Mouse (Mus musculus): ENCODE data around the gene Atn1. TPM values are rescaled to one million over a fixed set of nuclear protein-coding genes. Genes with fewer than 3 reads are reported as not detected.

The Atn1 gene
- polyA plus RNA-seq, 1 experiment from 2014 or later: 15.2 TPM

DNA sequence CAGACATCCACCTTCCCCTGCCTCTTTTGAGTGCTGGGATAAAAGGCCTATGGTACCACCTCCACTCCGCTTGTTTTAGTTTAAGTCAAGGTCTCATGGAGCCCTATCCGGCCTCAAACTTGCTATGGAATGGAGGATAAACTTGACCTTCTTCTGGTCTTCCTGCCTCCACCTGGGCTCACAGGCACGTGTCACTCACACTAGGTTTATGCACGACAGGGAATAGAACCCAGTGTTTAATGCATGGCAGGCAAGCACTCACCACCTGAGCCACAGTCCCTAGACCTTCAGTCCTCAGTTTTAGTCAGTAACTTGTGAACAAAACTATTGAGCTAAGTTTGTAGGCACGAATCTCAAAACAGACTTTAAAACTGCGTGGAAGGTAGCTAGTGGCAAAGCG is 25.3 kb downstream of the Atn1 start:
- no peaks in the 10 kb centered on the region for H3K27me3 ChIP-seq (replicated peaks; ENCODE audit: low read depth, poor library complexity, severe bottlenecking)
- no peak for DNase-seq (ENCODE audit: low spot score)
- WGBS: 83% methylated on average over 7 of the region's 7 CpGs

DNA sequence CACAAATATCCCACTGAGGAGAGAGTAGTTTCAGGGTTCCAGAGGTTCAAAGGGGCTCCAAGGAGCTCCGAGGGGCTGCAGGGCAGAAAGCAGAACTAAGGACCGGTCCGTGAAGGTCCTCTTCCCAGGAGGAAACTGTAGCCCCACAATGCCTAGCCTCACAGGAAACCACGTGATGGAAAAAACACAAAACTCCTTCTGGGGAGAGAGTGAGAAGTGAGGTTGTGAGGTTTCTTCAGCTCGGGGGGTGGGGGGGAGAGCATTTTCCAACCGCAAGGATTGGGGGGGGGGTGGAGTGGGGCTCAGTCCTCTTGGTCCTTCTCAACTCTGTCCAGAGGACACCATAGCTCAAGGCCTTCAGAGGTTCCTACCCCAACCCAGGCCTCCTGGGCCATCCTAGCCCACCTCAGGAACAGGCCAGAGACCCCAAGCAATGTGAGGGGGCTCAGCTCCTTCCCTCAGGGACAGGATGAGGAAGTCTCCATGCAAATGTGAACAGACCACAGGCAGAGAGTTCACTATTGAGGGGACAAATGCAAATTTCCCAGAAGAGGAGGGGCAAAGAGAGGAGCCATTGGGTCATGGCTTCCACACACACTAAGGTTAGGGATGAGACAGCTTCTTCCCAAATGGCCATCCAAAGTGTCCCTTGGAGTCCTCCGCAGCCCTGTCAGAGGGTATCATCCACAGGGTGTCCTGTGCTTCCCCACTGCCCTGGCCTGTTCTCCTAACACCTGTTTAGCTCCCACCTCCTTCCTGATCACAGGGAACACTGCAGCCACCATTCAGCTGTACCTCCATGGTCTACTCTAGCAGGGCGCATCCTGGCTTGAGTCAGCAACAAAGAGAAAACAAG is 26.2 kb downstream of the Atn1 start:
- 86% methylated on average over 8 of the region's 8 CpGs for WGBS
- Histone ChIP-seq H3K9me3 (no peaks in the 10 kb centered on the region), H3K4me1 (peaks cover 17% of the 10 kb centered on the region), H3K27me3 (replicated peaks; ENCODE audit: low read depth, poor library complexity, severe bottlenecking) (no peaks in the 10 kb centered on the region), H3K36me3 (replicated peaks) (no peaks in the 10 kb centered on the region), H3K4me3 (no peak overlapping the region), H3K27ac (replicated peaks) (no peak overlapping the region)
- no peak for DNase-seq (ENCODE audit: low spot score)

More for the DNA sequence above, 25.3 kb downstream of the Atn1 start:
- H3K27ac ChIP-seq (replicated peaks): no peak overlapping the region
- no peaks in the 10 kb centered on the region for H3K9me3 ChIP-seq
- H3K4me3 ChIP-seq: no peak overlapping the region
- H3K4me1 ChIP-seq: peaks cover 17% of the 10 kb centered on the region
- no peaks in the 10 kb centered on the region for H3K36me3 ChIP-seq (replicated peaks)

- no peak for DNase-seq (ENCODE audit: low spot score)
- 88% methylated on average over 10 of the region's 10 CpGs for WGBS
- Histone ChIP-seq H3K36me3 (replicated peaks) (no peaks in the 10 kb centered on the region), H3K4me3 (no peak overlapping the region), H3K27ac (replicated peaks) (no peak overlapping the region), H3K4me1 (peaks cover 17% of the 10 kb centered on the region), H3K9me3 (no peaks in the 10 kb centered on the region), H3K27me3 (replicated peaks; ENCODE audit: low read depth, poor library complexity, severe bottlenecking) (no peaks in the 10 kb centered on the region)
These were observed 27.7 kb downstream of the Atn1 start for GRCm38 (mm10) chr6:124728621-124729020.

- H3K27ac ChIP-seq (replicated peaks): no peak overlapping the region
- H3K4me3 ChIP-seq: no peak overlapping the region
- WGBS: 89% methylated on average over 10 of the region's 10 CpGs
- H3K36me3 ChIP-seq (replicated peaks): no peaks in the 10 kb centered on the region
- DNase-seq (ENCODE audit: low spot score): no peak
- no peaks in the 10 kb centered on the region for H3K27me3 ChIP-seq (replicated peaks; ENCODE audit: low read depth, poor library complexity, severe bottlenecking)
- peaks cover 20% of the 10 kb centered on the region for H3K4me1 ChIP-seq
- no peaks in the 10 kb centered on the region for H3K9me3 ChIP-seq
These were observed 31.9 kb downstream of the Atn1 start for GRCm38 (mm10) chr6:124724472-124724871.

DNA sequence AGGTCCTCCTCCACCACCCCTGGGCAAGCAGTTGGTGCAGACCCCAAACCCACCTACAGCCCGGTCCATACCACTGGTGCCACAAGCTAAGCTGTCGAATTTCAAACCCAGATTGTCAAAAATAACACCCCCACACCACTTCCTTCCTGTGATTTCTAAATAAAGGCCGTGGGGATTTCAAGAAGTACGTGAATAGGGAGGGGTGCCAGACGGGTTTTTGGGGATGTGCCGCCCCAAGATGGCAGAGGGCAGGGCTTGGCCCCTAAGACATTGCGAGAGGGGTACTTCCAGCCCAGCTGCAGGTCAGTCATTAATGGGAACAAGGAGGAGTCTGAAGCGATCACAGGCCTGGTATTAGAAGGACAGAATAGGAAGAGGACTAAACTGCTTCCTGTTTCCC is 32.8 kb downstream of the Atn1 start:
- Histone ChIP-seq H3K4me3 (no peak overlapping the region), H3K27ac (replicated peaks) (no peak overlapping the region), H3K9me3 (no peaks in the 10 kb centered on the region), H3K4me1 (peaks cover 30% of the 10 kb centered on the region), H3K36me3 (replicated peaks) (no peaks in the 10 kb centered on the region), H3K27me3 (replicated peaks; ENCODE audit: low read depth, poor library complexity, severe bottlenecking) (no peaks in the 10 kb centered on the region)
- WGBS: 81% methylated on average over 8 of the region's 8 CpGs
- no peak for DNase-seq (ENCODE audit: low spot score)

GRCm38 (mm10) chr6:124722876-124723473 is 33.3 kb downstream of the Atn1 start:
- Histone ChIP-seq H3K36me3 (replicated peaks) (peaks cover 2% of the 10 kb centered on the region), H3K4me3 (no peak overlapping the region), H3K27me3 (replicated peaks; ENCODE audit: low read depth, poor library complexity, severe bottlenecking) (no peaks in the 10 kb centered on the region), H3K4me1 (peaks cover 33% of the 10 kb centered on the region), H3K9me3 (no peaks in the 10 kb centered on the region), H3K27ac (replicated peaks) (no peak overlapping the region)
- WGBS: 85% methylated on average over 6 of the region's 6 CpGs
- no peak for DNase-seq (ENCODE audit: low spot score)

DNA sequence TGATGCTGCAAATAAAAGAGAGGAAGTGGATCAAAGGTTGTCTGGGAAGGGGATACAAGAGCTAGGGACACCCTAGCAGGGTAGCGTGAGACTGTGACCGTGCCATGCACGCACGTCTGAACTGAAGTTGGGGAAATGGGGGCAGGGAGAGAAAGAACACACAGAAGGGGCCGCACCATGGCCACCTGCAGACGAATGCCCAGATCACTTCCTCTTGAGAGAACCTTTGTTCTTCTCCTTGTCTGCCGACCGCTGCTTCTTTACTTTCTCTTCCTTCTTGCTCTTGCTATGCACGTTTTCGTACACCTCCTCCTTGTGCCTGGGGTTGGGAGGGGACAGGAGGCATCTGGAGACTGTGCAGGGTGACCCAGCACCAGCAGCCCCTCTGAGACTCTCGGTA is 35.4 kb downstream of the Atn1 start:
- 73% methylated on average over 11 of the region's 11 CpGs for WGBS
- peak overlapping the region; percentile 57; the same call in 1 of the 2 replicates for H3K27ac ChIP-seq (replicated peaks)

DNA sequence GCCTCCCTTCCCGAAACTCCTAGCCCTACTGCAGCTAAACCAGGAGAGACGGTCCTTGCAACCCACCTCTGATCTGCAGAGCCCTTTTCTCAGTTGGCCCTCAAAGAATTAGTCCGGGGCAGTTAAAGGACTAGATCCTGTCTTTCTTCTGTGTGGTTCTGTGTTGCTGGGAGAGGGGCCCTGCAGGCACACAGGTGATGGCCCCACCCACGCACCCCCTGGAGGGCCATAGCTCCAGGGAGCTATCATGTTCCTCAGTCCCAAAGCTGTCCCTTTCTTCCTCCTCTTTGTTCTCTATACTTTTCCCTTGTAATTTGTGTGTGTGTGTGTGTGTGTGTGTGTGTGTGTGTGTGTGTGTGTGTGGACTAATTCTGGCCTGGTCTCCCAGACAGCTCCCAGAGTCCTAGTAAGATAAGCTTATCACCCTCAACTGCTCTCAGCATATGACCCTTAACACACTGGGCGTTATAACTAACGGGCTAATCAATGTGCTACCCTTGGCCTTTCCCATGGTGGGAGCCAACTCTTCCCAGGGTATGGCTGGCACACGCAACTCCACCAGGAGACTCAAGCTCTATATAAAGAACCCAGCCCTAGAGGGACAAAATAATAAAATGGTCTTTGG is 36.9 kb downstream of the Atn1 start:
- Histone ChIP-seq H3K27ac (replicated peaks) (peak overlapping the region; percentile 82), H3K4me3 (peak overlapping the region; percentile 51)

More for the DNA sequence above, 35.4 kb downstream of the Atn1 start:
- H3K9me3 ChIP-seq: no peaks in the 10 kb centered on the region
- H3K4me1 ChIP-seq: peaks cover 30% of the 10 kb centered on the region
- no peaks in the 10 kb centered on the region for H3K27me3 ChIP-seq (replicated peaks; ENCODE audit: low read depth, poor library complexity, severe bottlenecking)
- H3K4me3 ChIP-seq: no peak overlapping the region
- peaks cover 23% of the 10 kb centered on the region for H3K36me3 ChIP-seq (replicated peaks)
- no peak for DNase-seq (ENCODE audit: low spot score)

GRCm38 (mm10) chr6:124718703-124719102 is 37.6 kb downstream of the Atn1 start:
- peaks cover 45% of the 10 kb centered on the region for H3K36me3 ChIP-seq (replicated peaks)
- no peaks in the 10 kb centered on the region for H3K9me3 ChIP-seq
- DNase-seq (ENCODE audit: low spot score): peak; percentile 71
- H3K27me3 ChIP-seq (replicated peaks; ENCODE audit: low read depth, poor library complexity, severe bottlenecking): no peaks in the 10 kb centered on the region
- H3K27ac ChIP-seq (replicated peaks): peak overlapping the region; percentile 82
- peaks cover 36% of the 10 kb centered on the region for H3K4me1 ChIP-seq
- WGBS: 45% methylated on average over 16 of the region's 16 CpGs
- peak overlapping the region; percentile 51 for H3K4me3 ChIP-seq

More for the DNA sequence above, 36.9 kb downstream of the Atn1 start:
- WGBS: 66% methylated on average over 7 of the region's 7 CpGs
- Histone ChIP-seq H3K9me3 (no peaks in the 10 kb centered on the region), H3K36me3 (replicated peaks) (peaks cover 37% of the 10 kb centered on the region), H3K4me1 (peaks cover 30% of the 10 kb centered on the region), H3K27me3 (replicated peaks; ENCODE audit: low read depth, poor library complexity, severe bottlenecking) (no peaks in the 10 kb centered on the region)
- no peak for DNase-seq (ENCODE audit: low spot score)

- peaks cover 44% of the 10 kb centered on the region for H3K4me1 ChIP-seq
- peak overlapping the region; percentile 82 for H3K27ac ChIP-seq (replicated peaks)
- no peak for DNase-seq (ENCODE audit: low spot score)
- peaks cover 49% of the 10 kb centered on the region for H3K36me3 ChIP-seq (replicated peaks)
- H3K9me3 ChIP-seq: no peaks in the 10 kb centered on the region
- peak overlapping the region; percentile 51 for H3K4me3 ChIP-seq
- H3K27me3 ChIP-seq (replicated peaks; ENCODE audit: low read depth, poor library complexity, severe bottlenecking): no peaks in the 10 kb centered on the region
- WGBS: 72% methylated on average over 13 of the region's 13 CpGs
These were observed 38.4 kb downstream of the Atn1 start for GRCm38 (mm10) chr6:124717968-124718367.

GRCm38 (mm10) chr6:124716864-124717490 is 39.3 kb downstream of the Atn1 start:
- Histone ChIP-seq H3K27ac (replicated peaks) (no peak overlapping the region), H3K9me3 (no peaks in the 10 kb centered on the region), H3K4me1 (peaks cover 47% of the 10 kb centered on the region), H3K27me3 (replicated peaks; ENCODE audit: low read depth, poor library complexity, severe bottlenecking) (no peaks in the 10 kb centered on the region), H3K4me3 (peak overlapping the region; percentile 51; the same call in 1 of the 2 replicates), H3K36me3 (replicated peaks) (peaks cover 49% of the 10 kb centered on the region)
- 71% methylated on average over 20 of the region's 20 CpGs for WGBS
- peak; percentile 66 for DNase-seq (ENCODE audit: low spot score)

DNA sequence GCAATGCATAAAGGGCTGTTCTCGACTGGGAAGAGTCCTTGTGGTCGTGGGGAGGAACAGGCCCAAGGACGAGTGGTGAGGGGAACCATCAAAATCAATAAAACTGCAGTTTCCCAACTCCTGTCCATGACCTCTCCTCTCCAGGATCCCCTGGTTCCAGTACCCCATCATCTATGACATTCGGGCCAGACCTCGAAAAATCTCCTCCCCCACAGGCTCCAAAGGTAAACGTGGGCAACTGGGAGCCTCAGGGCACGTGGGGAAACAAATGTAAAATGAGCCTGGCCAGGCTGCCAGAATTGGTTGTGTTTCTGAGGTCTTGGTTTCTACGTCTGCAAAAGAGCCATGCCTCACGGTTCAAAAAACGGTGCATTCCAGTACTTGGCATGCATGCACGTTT is 43.4 kb downstream of the Atn1 start:
- no peak for DNase-seq (ENCODE audit: low spot score)
- peaks cover 75% of the 10 kb centered on the region for H3K36me3 ChIP-seq (replicated peaks)
- H3K4me1 ChIP-seq: peaks cover 37% of the 10 kb centered on the region
- no peaks in the 10 kb centered on the region for H3K27me3 ChIP-seq (replicated peaks; ENCODE audit: low read depth, poor library complexity, severe bottlenecking)
- peak overlapping the region; percentile 94 for H3K27ac ChIP-seq (replicated peaks)
- 20% methylated on average over 11 of the region's 11 CpGs for WGBS
- H3K9me3 ChIP-seq: no peaks in the 10 kb centered on the region
- peak overlapping the region; percentile 94 for H3K4me3 ChIP-seq

Data from embryonic facial prominence, embryonic 10.5 days (tissue).